Mouse (Mus musculus): ENCODE measurements around the gene Mef2d. TPM values are rescaled to one million over a fixed set of nuclear protein-coding genes. Genes with fewer than 3 reads are reported as not detected.
"Not testable (repeated sequence)": the region's sequence is repeated elsewhere in the genome, so short reads cannot be mapped to it uniquely, and the experiment has no call there.

The Mef2d gene
- polyA plus RNA-seq, 1 experiment, result 2.6 TPM

DNA sequence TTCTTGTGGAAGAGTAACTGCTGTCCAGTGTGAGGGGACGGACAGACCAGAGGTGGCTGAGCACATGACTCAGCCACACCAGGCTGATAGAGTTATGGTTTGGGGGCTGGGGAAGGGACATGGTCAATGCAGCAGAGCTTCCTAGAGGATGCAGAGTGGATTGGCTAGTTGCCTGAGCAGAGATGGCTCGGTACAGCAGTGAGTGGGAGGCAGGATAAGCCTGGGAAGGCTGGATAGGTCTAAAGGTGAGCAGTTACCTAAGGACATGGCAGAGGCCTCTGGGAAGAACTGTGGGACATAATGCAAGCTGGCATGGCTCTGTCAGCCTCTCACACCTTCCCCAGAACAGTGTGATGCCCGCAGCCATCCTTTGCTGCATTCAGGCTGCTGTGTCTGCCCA lies 21.7 kb downstream of the Mef2d start:
- H3K9me3 ChIP-seq (ENCODE audit: control insufficient read depth, low read length), result no peaks in the 10 kb centered on the region
- H3K27me3 ChIP-seq (ENCODE audit: control insufficient read depth), result no peaks in the 10 kb centered on the region
- no peak overlapping the region for H3K4me3 ChIP-seq (replicated peaks)
- no peaks in the 10 kb centered on the region for H3K4me1 ChIP-seq (ENCODE audit: control insufficient read depth)
- peaks cover 92% of the 10 kb centered on the region for H3K36me3 ChIP-seq (ENCODE audit: control insufficient read depth)
- no peak for TF ChIP-seq TAL1 (IDR thresholded peaks at IDR 0.05; ENCODE audit: low read length)
- TF ChIP-seq GATA1 (IDR thresholded peaks at IDR 0.05; ENCODE audit: low read length), result no peak

DNA sequence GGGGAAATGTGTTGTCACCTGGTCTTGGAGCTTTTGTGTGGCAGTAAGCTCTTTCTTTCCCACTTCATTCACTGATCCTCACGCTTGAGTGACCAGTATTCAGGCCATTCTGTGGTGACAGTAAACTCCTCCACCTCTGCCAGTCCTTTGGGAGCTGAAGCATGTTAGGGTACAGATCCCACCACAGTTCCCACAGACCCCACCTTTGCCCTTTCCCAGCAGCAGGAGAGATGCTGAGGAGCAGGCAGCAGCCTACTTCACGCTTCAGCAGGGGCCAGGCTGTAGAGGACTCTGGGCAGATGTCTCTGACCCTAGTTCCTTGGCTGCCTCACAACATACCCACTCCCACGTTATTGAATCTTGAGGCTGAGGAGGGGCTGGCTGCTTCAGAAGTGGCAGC lies 22.1 kb downstream of the Mef2d start:
- TF ChIP-seq GATA1 (IDR thresholded peaks at IDR 0.05; ENCODE audit: low read length), result no peak
- no peak for TF ChIP-seq TAL1 (IDR thresholded peaks at IDR 0.05; ENCODE audit: low read length)
- no peaks in the 10 kb centered on the region for H3K27me3 ChIP-seq (ENCODE audit: control insufficient read depth)
- H3K36me3 ChIP-seq (ENCODE audit: control insufficient read depth), result peaks cover 92% of the 10 kb centered on the region
- H3K4me1 ChIP-seq (ENCODE audit: control insufficient read depth), result no peaks in the 10 kb centered on the region
- no peak overlapping the region for H3K4me3 ChIP-seq (replicated peaks)
- H3K9me3 ChIP-seq (ENCODE audit: control insufficient read depth, low read length), result no peaks in the 10 kb centered on the region

DNA sequence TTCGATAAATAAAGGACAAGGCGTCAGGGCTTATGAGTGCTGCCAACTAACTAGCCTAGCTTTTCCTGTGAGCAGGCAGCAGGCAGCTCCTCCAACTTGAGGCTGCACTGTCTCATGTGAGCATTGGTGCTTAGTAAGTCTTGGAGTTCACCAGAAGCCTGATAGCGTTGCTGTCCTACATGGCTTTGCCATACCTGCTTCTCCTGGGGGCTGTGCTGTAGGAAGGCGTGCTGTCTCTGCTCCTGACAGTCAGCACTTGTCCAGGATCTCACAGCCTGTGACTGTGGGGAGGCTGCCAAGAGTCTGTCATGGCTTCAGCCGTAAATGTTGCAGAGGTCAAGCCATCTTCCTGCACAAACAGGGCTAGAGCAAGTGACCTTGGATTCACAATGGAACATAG lies 23.9 kb downstream of the Mef2d start:
- Histone ChIP-seq H3K4me3 (replicated peaks) (no peak overlapping the region), H3K9me3 (ENCODE audit: control insufficient read depth, low read length) (no peaks in the 10 kb centered on the region), H3K36me3 (ENCODE audit: control insufficient read depth) (peaks cover 92% of the 10 kb centered on the region), H3K4me1 (ENCODE audit: control insufficient read depth) (no peaks in the 10 kb centered on the region), H3K27me3 (ENCODE audit: control insufficient read depth) (no peaks in the 10 kb centered on the region)
- TF ChIP-seq GATA1 (IDR thresholded peaks at IDR 0.05; ENCODE audit: low read length), result no peak
- no peak for TF ChIP-seq TAL1 (IDR thresholded peaks at IDR 0.05; ENCODE audit: low read length)

DNA sequence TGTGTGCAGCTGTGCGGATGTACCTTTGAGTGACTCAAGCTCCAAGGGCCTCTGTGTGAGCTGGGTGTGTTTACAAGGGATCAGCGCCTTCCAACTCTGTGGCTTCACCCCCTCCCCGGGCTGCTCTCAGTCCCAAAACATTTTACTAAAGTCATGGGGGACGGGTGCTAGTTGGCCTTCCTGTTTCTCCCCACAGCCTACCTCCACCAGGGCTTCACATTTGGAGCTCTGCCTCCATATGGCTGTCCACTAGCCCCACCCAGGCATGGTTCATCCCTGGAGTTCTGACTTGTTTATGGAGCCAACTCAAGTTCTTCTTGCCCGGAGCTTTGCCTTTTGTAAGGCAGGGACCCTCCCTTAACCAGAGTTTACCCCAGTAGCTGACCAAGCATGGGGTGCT lies 28.2 kb downstream of the Mef2d start:
- TF ChIP-seq TAL1 (IDR thresholded peaks at IDR 0.05; ENCODE audit: low read length), result no peak
- no peak for TF ChIP-seq GATA1 (IDR thresholded peaks at IDR 0.05; ENCODE audit: low read length)
- H3K36me3 ChIP-seq (ENCODE audit: control insufficient read depth), result peaks cover 82% of the 10 kb centered on the region

DNA sequence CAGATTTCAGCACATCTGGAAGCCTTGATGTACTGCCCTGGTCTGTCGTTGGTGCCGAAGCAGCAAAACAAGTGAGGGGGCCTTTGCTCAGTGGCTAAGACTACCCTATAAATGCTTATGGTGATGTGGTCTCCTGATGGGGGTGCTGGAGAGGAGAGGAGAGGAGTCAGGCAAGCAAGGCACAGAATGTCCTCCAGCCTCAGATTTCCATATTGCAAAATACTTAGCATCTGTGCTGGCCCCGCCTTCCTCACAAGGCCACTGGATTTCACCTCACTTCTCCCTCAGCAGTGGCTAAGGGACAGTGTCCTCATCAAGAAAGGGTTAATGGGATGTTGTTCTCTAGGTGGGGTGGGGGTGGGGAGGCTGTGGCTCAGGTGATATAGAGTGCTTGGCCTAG lies 30.3 kb downstream of the Mef2d start:
- H3K36me3 ChIP-seq (ENCODE audit: control insufficient read depth), result peaks cover 68% of the 10 kb centered on the region
- no peak overlapping the region for H3K4me3 ChIP-seq (replicated peaks)
- H3K9me3 ChIP-seq (ENCODE audit: control insufficient read depth, low read length), result no peaks in the 10 kb centered on the region
- no peak for TF ChIP-seq TAL1 (IDR thresholded peaks at IDR 0.05; ENCODE audit: low read length)
- TF ChIP-seq GATA1 (IDR thresholded peaks at IDR 0.05; ENCODE audit: low read length), result no peak
- H3K4me1 ChIP-seq (ENCODE audit: control insufficient read depth), result peaks cover 8% of the 10 kb centered on the region
- H3K27me3 ChIP-seq (ENCODE audit: control insufficient read depth), result no peaks in the 10 kb centered on the region

More for the DNA sequence above, 28.2 kb downstream of the Mef2d start:
- no peak overlapping the region for H3K4me3 ChIP-seq (replicated peaks)
- H3K9me3 ChIP-seq (ENCODE audit: control insufficient read depth, low read length), result no peaks in the 10 kb centered on the region
- no peaks in the 10 kb centered on the region for H3K27me3 ChIP-seq (ENCODE audit: control insufficient read depth)
- no peaks in the 10 kb centered on the region for H3K4me1 ChIP-seq (ENCODE audit: control insufficient read depth)

DNA sequence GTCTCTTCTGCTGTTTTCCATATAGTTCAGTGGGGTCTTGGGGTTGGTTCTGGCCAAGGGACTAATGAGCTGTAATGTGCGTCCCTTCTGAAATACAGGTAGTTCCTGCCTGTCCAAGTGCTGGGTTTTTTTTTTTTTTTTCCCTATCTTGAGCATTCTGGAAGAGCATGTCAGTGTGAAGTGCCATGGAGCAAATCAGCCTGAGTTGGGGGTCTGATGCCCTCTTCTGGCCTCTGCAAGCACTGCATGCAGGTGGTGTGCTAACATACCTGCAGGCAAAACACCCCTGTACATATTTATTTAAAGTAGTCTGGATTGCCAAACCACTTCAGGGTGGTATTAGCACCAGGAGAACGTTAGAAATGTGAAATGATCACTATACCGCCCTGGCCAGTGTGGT lies 31.2 kb downstream of the Mef2d start:
- peaks cover 58% of the 10 kb centered on the region for H3K36me3 ChIP-seq (ENCODE audit: control insufficient read depth)
- no peaks in the 10 kb centered on the region for H3K27me3 ChIP-seq (ENCODE audit: control insufficient read depth)
- H3K9me3 ChIP-seq (ENCODE audit: control insufficient read depth, low read length), result no peaks in the 10 kb centered on the region
- peaks cover 17% of the 10 kb centered on the region for H3K4me1 ChIP-seq (ENCODE audit: control insufficient read depth)
- H3K4me3 ChIP-seq (replicated peaks), result no peak overlapping the region
- TF ChIP-seq TAL1 (IDR thresholded peaks at IDR 0.05; ENCODE audit: low read length) (no peak), GATA1 (IDR thresholded peaks at IDR 0.05; ENCODE audit: low read length) (no peak)

DNA sequence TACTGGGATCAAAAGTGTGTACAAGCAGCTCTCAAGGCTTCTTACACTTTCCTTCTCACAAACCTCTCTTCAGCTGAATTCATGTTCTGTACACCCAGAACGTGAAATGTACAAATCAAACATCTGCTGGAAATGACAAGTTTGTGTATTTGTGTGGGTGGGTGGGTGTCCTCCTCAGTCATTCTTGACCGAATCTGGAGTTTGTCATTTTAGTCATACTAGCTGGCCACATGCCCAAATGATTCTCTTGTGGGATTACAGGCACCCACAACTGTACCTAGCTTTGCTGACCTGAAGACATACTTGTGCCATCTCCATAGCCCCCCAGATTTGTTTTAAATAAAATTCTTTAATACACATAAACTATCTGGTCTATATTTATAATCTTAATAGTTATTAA lies 32.7 kb downstream of the Mef2d start:
- no peaks in the 10 kb centered on the region for H3K27me3 ChIP-seq (ENCODE audit: control insufficient read depth)
- H3K4me1 ChIP-seq (ENCODE audit: control insufficient read depth), result peaks cover 17% of the 10 kb centered on the region
- H3K9me3 ChIP-seq (ENCODE audit: control insufficient read depth, low read length), result no peaks in the 10 kb centered on the region
- TF ChIP-seq GATA1 (IDR thresholded peaks at IDR 0.05; ENCODE audit: low read length) (no peak), TAL1 (IDR thresholded peaks at IDR 0.05; ENCODE audit: low read length) (no peak)
- H3K36me3 ChIP-seq (ENCODE audit: control insufficient read depth), result peaks cover 44% of the 10 kb centered on the region
- H3K4me3 ChIP-seq (replicated peaks), result no peak overlapping the region

DNA sequence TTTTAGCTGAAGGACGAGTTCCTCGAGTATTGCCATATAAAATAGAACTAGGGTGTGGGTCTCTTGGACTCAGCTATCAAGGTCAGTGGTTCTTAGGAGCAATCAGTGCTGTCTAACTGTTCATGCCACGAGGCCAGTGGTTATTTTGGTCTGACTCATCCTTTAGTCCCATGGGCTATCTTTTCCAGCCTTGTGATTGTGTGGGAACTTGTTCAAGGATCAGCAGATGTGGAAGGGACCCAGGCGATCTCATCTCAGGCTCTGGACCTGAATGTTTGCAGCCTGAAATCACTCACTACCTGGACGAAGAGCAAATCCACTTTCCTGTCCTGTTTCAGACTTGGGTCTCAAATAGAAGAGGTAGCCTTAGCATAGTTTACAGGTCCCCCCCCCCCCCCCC lies 34.9 kb downstream of the Mef2d start:
- H3K27me3 ChIP-seq (ENCODE audit: control insufficient read depth), result peaks cover 5% of the 10 kb centered on the region
- TF ChIP-seq TAL1 (IDR thresholded peaks at IDR 0.05; ENCODE audit: low read length), result no peak
- no peak for TF ChIP-seq GATA1 (IDR thresholded peaks at IDR 0.05; ENCODE audit: low read length)
- H3K36me3 ChIP-seq (ENCODE audit: control insufficient read depth), result peaks cover 24% of the 10 kb centered on the region
- H3K9me3 ChIP-seq (ENCODE audit: control insufficient read depth, low read length), result no peaks in the 10 kb centered on the region
- peaks cover 17% of the 10 kb centered on the region for H3K4me1 ChIP-seq (ENCODE audit: control insufficient read depth)
- H3K4me3 ChIP-seq (replicated peaks), result peak overlapping the region; percentile 67

DNA sequence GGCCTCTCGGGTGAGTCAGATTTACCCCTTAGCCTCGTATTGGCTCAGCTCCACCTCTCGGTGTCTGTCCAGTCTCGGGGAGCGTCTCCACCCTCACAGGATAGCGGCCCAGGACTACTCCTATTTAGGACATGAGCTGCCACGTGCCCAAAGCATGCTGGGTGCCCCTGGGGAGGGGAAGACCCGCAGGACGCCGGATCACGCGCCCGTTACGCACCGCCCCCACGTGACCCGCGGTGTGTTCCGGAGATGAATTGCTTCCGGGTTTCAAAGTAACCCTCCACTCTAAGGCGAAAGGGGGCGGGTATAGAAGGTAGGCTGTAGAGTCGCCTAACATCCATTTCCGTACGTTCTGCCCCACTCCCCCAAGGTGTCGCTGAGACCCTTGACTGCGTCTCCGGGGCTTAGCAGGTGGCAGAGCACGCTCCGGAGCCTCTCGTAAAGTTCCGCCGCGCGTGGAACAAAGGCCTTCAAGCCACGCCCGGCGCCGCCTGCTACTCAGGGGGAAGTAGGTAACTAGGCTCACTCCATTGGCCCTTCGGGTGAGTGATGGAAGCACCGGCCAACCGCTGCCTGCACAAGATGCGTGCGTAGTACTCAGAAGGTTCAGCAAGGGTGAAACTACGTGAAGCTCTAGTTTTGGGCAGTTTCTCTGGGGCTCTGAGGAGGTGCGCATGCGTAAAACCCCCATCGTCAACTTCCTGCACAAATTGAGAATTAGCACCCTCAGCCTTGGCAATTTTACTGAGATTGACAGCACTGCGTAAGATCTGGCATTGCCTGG lies 35.6 kb downstream of the Mef2d start:
- no peaks in the 10 kb centered on the region for H3K9me3 ChIP-seq (ENCODE audit: control insufficient read depth, low read length)
- peaks cover 9% of the 10 kb centered on the region for H3K27me3 ChIP-seq (ENCODE audit: control insufficient read depth)
- H3K36me3 ChIP-seq (ENCODE audit: control insufficient read depth), result peaks cover 17% of the 10 kb centered on the region
- H3K4me1 ChIP-seq (ENCODE audit: control insufficient read depth), result peaks cover 17% of the 10 kb centered on the region
- TF ChIP-seq GATA1 (IDR thresholded peaks at IDR 0.05; ENCODE audit: low read length), result no peak
- TF ChIP-seq TAL1 (IDR thresholded peaks at IDR 0.05; ENCODE audit: low read length), result no peak
- H3K4me3 ChIP-seq (replicated peaks), result peak overlapping the region; percentile 67

DNA sequence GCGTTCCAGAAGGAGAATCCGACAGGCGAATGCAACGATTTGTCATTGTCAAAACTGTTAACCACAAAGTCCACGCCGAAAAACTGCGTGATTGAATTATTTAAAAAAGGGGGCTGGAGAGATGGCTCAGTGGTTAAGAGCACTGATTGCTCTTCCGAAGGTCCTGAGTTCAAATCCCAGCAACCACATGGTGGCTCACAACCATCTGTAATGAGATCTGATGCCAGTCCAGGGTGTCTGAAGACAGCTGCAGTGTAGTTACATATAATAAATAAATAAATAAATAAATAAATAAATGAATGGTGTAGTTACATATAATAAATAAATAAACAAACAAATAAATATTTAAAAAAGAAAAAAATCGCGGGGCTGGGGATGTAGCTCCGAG lies 36.2 kb downstream of the Mef2d start:
- H3K4me3 ChIP-seq (replicated peaks), result peak overlapping the region; percentile 67
- H3K4me1 ChIP-seq (ENCODE audit: control insufficient read depth), result peaks cover 17% of the 10 kb centered on the region
- H3K9me3 ChIP-seq (ENCODE audit: control insufficient read depth, low read length), result not testable (repeated sequence)
- H3K36me3 ChIP-seq (ENCODE audit: control insufficient read depth), result peaks cover 13% of the 10 kb centered on the region
- peaks cover 14% of the 10 kb centered on the region for H3K27me3 ChIP-seq (ENCODE audit: control insufficient read depth)
